7 mouse cellular contexts compared by ENCODE assay signal in the genomic region with DNA sequence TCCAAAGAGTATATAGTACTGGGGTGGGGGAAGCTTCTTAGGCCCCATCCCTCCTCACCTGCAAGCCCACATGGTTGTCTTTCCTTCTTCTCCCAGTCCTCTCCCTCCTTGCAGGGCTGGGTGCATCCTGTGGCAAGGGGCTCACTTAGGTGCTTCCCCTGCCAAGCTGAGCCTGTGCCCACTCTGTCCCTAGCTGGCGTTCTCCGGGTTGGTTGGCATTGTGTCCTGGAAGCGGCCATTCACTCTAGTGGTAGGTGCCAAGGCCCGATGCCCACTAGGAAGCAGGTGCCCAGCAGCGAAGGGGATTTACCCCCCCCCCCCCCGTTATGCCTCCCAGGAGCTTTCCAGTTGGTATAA. TPM values are rescaled to one million over a fixed set of nuclear protein-coding genes. Genes with fewer than 3 reads are reported as not detected.
DNase-seq lines count a peak whose midpoint lies in the region; ATAC-seq and TF ChIP-seq lines count a peak whose summit lies in the region.

No protein-coding gene starts in this region.

- no peaks in the 10 kb centered on the region for H3K27me3 ChIP-seq in lung, embryonic 15.5 days
- H3K27me3 ChIP-seq in embryonic facial prominence, embryonic 14.5 days (replicated peaks; ENCODE audit: control insufficient read depth, insufficient read depth, low read length): no peaks in the 10 kb centered on the region
- H3K27me3 ChIP-seq in hindbrain, embryonic 13.5 days: 0 out of 2 replicates have a peak, but pooled peaks cover 8% of the 10 kb centered on the region
- no peaks in the 10 kb centered on the region for H3K27me3 ChIP-seq in midbrain, postnatal 0 days (ENCODE audit: insufficient read depth, low read length)

- H3K27ac ChIP-seq in lung, embryonic 15.5 days: no peak overlapping the region
- H3K27ac ChIP-seq in embryonic facial prominence, embryonic 14.5 days (replicated peaks; ENCODE audit: low read depth, low read length): peak overlapping the region; percentile 66; the same call in 1 of the 2 replicates
- H3K27ac ChIP-seq in hindbrain, embryonic 13.5 days: peak overlapping the region; percentile 95
- peak overlapping the region; percentile 94 for H3K27ac ChIP-seq in midbrain, postnatal 0 days (ENCODE audit: low read depth, low read length)

- WGBS in lung, embryonic 15.5 days: 73% methylated on average over 6 of the region's 6 CpGs
- WGBS in embryonic facial prominence, embryonic 14.5 days: 94% methylated on average over 5 of the region's 6 CpGs
- whole genome bisulfite sequencing in hindbrain, embryonic 13.5 days: 77% methylated on average over 6 of the region's 6 CpGs
- 57% methylated on average over 5 of the region's 6 CpGs for WGBS in midbrain, postnatal 0 days

- H3K9ac ChIP-seq in lung, embryonic 15.5 days: peak overlapping the region; percentile 71; the same call in 1 of the 2 replicates
- H3K9ac ChIP-seq in embryonic facial prominence, embryonic 14.5 days (ENCODE audit: low read depth, low read length): peak overlapping the region; percentile 69
- H3K9ac ChIP-seq in hindbrain, embryonic 13.5 days: peak overlapping the region; percentile 90
- H3K9ac ChIP-seq in midbrain, postnatal 0 days (replicated peaks; ENCODE audit: low read length, poor library complexity, severe bottlenecking): peak overlapping the region; percentile 90

- peaks cover 22% of the 10 kb centered on the region for H3K4me1 ChIP-seq in lung, embryonic 15.5 days
- H3K4me1 ChIP-seq in embryonic facial prominence, embryonic 14.5 days (ENCODE audit: control insufficient read depth, insufficient read depth, low read length): peaks cover 14% of the 10 kb centered on the region
- peaks cover 47% of the 10 kb centered on the region for H3K4me1 ChIP-seq in hindbrain, embryonic 13.5 days (replicated peaks)
- peaks cover 10% of the 10 kb centered on the region; the same call in 1 of the 2 replicates for H3K4me1 ChIP-seq in midbrain, postnatal 0 days (ENCODE audit: insufficient read depth, low read length)

- peak overlapping the region; percentile 72 for H3K4me3 ChIP-seq in lung, embryonic 15.5 days
- peak overlapping the region; percentile 53 for H3K4me3 ChIP-seq in embryonic facial prominence, embryonic 14.5 days (ENCODE audit: low read depth, low read length)
- H3K4me3 ChIP-seq in hindbrain, embryonic 13.5 days: peak overlapping the region; percentile 65
- peak overlapping the region; percentile 65 for H3K4me3 ChIP-seq in midbrain, postnatal 0 days (ENCODE audit: low read depth, low read length)

- H3K9me3 ChIP-seq in lung, embryonic 15.5 days: no peaks in the 10 kb centered on the region
- no peaks in the 10 kb centered on the region for H3K9me3 ChIP-seq in embryonic facial prominence, embryonic 14.5 days (ENCODE audit: control insufficient read depth, low read length)
- no peaks in the 10 kb centered on the region for H3K9me3 ChIP-seq in hindbrain, embryonic 13.5 days
- H3K9me3 ChIP-seq in midbrain, postnatal 0 days (ENCODE audit: low read length): no peaks in the 10 kb centered on the region

- peaks cover 29% of the 10 kb centered on the region for H3K36me3 ChIP-seq in lung, embryonic 15.5 days
- H3K36me3 ChIP-seq in embryonic facial prominence, embryonic 14.5 days (ENCODE audit: control insufficient read depth, insufficient read depth, low read length): peaks cover 56% of the 10 kb centered on the region
- peaks cover 53% of the 10 kb centered on the region for H3K36me3 ChIP-seq in hindbrain, embryonic 13.5 days
- peaks cover 42% of the 10 kb centered on the region for H3K36me3 ChIP-seq in midbrain, postnatal 0 days (ENCODE audit: insufficient read depth, low read length)

- TF ChIP-seq CTCF in midbrain, postnatal 0 days (IDR thresholded peaks at IDR 0.05): no peak

- peak overlapping the region; percentile 95 for H3K4me2 ChIP-seq in lung, embryonic 15.5 days
- peak overlapping the region; percentile 73 for H3K4me2 ChIP-seq in embryonic facial prominence, embryonic 14.5 days (ENCODE audit: low read depth, low read length)
- H3K4me2 ChIP-seq in hindbrain, embryonic 13.5 days: peak overlapping the region; percentile 95
- H3K4me2 ChIP-seq in midbrain, postnatal 0 days (ENCODE audit: low read depth, low read length, poor library complexity, severe bottlenecking): peak overlapping the region; percentile 88

- ATAC-seq in lung, embryonic 15.5 days (ENCODE audit: borderline replicate concordance, extremely low read depth, low FRiP score, low TSS enrichment): no peak
- ATAC-seq in embryonic facial prominence, embryonic 14.5 days (ENCODE audit: low read depth): no peak
- 0 out of 2 replicates have a peak, but pooled peaks have one; percentile 3 for ATAC-seq in hindbrain, embryonic 13.5 days (ENCODE audit: low FRiP score)
- ATAC-seq in midbrain, postnatal 0 days (ENCODE audit: low FRiP score): no peak

- DNase-seq in lung, postnatal 25 days (ENCODE audit: low spot score): no peak
- DNase-seq in embryonic facial prominence, embryonic 14.5 days (ENCODE audit: low spot score): no peak
- DNase-seq in midbrain, postnatal 0 days (ENCODE audit: low spot score): no peak
- DNase-seq in ovary, postnatal 36 days (ENCODE audit: low spot score): no peak
- DNase-seq in testis, postnatal 14 days (ENCODE audit: low spot score): no peak

RNA-seq across cellular contexts. Expression of a gene that starts 1.0 kb away (rescaled TPM):
- polyA plus RNA-seq in lung, embryonic 15.5 days (2015; fragmentation: Nextera tagmentation; extraction: Ambion mirVana): 12.9 and 18.4 TPM in 2 replicates
- polyA plus RNA-seq in embryonic facial prominence, embryonic 14.5 days (2014; fragmentation: Nextera tagmentation; extraction: Ambion mirVana): 27.9 and 33.9 TPM in 2 replicates
- 29.9 and 30.0 TPM in 2 replicates for polyA plus RNA-seq in hindbrain, embryonic 13.5 days (2015; fragmentation: Nextera tagmentation; extraction: Ambion mirVana)
- 12.7 and 22.2 TPM in 2 replicates for total RNA-seq in midbrain, postnatal 0 days (2014; rRNA removed)
- 32.5 and 37.5 TPM in 2 replicates for polyA plus RNA-seq in midbrain, postnatal 0 days (2015; fragmentation: Nextera tagmentation; extraction: Ambion mirVana)

RNA-seq across cellular contexts. Expression of a gene that starts 6.7 kb away (rescaled TPM):
- 106 and 110 TPM in 2 replicates for polyA plus RNA-seq in lung, embryonic 15.5 days (2015; fragmentation: Nextera tagmentation; extraction: Ambion mirVana)
- 93.4 and 96.9 TPM in 2 replicates for polyA plus RNA-seq in embryonic facial prominence, embryonic 14.5 days (2014; fragmentation: Nextera tagmentation; extraction: Ambion mirVana)
- 127 and 130 TPM in 2 replicates for polyA plus RNA-seq in hindbrain, embryonic 13.5 days (2015; fragmentation: Nextera tagmentation; extraction: Ambion mirVana)
- 71.1 and 84.8 TPM in 2 replicates for total RNA-seq in midbrain, postnatal 0 days (2014; rRNA removed)
- 151 and 158 TPM in 2 replicates for polyA plus RNA-seq in midbrain, postnatal 0 days (2015; fragmentation: Nextera tagmentation; extraction: Ambion mirVana)

RNA-seq across cellular contexts. Expression of a gene that starts 18.8 kb away (rescaled TPM):
- 37.2 and 42.6 TPM in 2 replicates for polyA plus RNA-seq in lung, embryonic 15.5 days (2015; fragmentation: Nextera tagmentation; extraction: Ambion mirVana)
- polyA plus RNA-seq in embryonic facial prominence, embryonic 14.5 days (2014; fragmentation: Nextera tagmentation; extraction: Ambion mirVana): 47.8 and 54.5 TPM in 2 replicates
- 47.9 TPM in 2 replicates for polyA plus RNA-seq in hindbrain, embryonic 13.5 days (2015; fragmentation: Nextera tagmentation; extraction: Ambion mirVana)
- total RNA-seq in midbrain, postnatal 0 days (2014; rRNA removed): 56.8 and 64.6 TPM in 2 replicates
- 46.1 and 48.3 TPM in 2 replicates for polyA plus RNA-seq in midbrain, postnatal 0 days (2015; fragmentation: Nextera tagmentation; extraction: Ambion mirVana)

RNA-seq across cellular contexts. Expression of a gene that starts 19.3 kb away (rescaled TPM):
- polyA plus RNA-seq in lung, embryonic 15.5 days (2015; fragmentation: Nextera tagmentation; extraction: Ambion mirVana): 27.8 and 28.9 TPM in 2 replicates
- 22.4 and 23.9 TPM in 2 replicates for polyA plus RNA-seq in embryonic facial prominence, embryonic 14.5 days (2014; fragmentation: Nextera tagmentation; extraction: Ambion mirVana)
- 23.5 and 24.5 TPM in 2 replicates for polyA plus RNA-seq in hindbrain, embryonic 13.5 days (2015; fragmentation: Nextera tagmentation; extraction: Ambion mirVana)
- 38.9 and 44.5 TPM in 2 replicates for total RNA-seq in midbrain, postnatal 0 days (2014; rRNA removed)
- polyA plus RNA-seq in midbrain, postnatal 0 days (2015; fragmentation: Nextera tagmentation; extraction: Ambion mirVana): 12.1 and 12.6 TPM in 2 replicates

RNA-seq across cellular contexts. Expression of a gene that starts 23.9 kb away (rescaled TPM):
- polyA plus RNA-seq in lung, embryonic 15.5 days (2015; fragmentation: Nextera tagmentation; extraction: Ambion mirVana): 1.2 and 1.9 TPM in 2 replicates
- polyA plus RNA-seq in embryonic facial prominence, embryonic 14.5 days (2014; fragmentation: Nextera tagmentation; extraction: Ambion mirVana): 1.4 and 2.8 TPM in 2 replicates
- 33.5 and 35.1 TPM in 2 replicates for polyA plus RNA-seq in hindbrain, embryonic 13.5 days (2015; fragmentation: Nextera tagmentation; extraction: Ambion mirVana)
- 94.8 and 97.8 TPM in 2 replicates for total RNA-seq in midbrain, postnatal 0 days (2014; rRNA removed)
- 44.8 and 46.7 TPM in 2 replicates for polyA plus RNA-seq in midbrain, postnatal 0 days (2015; fragmentation: Nextera tagmentation; extraction: Ambion mirVana)
